Mouse (Mus musculus) testis, adult 2 months (tissue): Measurements from ENCODE around the gene Banp.

ENCODE experiments used
- CTCF ChIP-seq: fragments of 200-500 bp; IDR thresholded peaks from 2 replicates; pipeline ENCODE4 v1.5.1; 2012; ENCODE audit warnings: low read depth, mild to moderate bottlenecking, inconsistent platforms, low read length, moderate library complexity; ENCODE audit not compliant: control insufficient read depth, insufficient read depth, insufficient replicate concordance
- POLR2A ChIP-seq: fragments of 200-500 bp; IDR thresholded peaks from 2 replicates; pipeline ENCODE4 v1.6.1; 2012; ENCODE audit warnings: low read depth, mild to moderate bottlenecking, inconsistent platforms, low read length, moderate library complexity; ENCODE audit not compliant: control insufficient read depth

- TF ChIP-seq CTCF = no peak
- no peak for TF ChIP-seq POLR2A
Measured at GRCm38 (mm10) chr8:122005422-122006204, 56.1 kb downstream of the Banp start.
